Mouse (Mus musculus) midbrain, embryonic 11.5 days (tissue): Measurements from ENCODE around the gene Ccdc157. TPM values are rescaled to one million over a fixed set of nuclear protein-coding genes. Genes with fewer than 3 reads are reported as not detected.

ENCODE experiments used
- ATAC-seq: fragments of 200-750 bp; cut with Nextera tagmentation; 2 replicates; pipeline ENCODE4 v1.8.0; 2017; ENCODE audit warnings: moderate TSS enrichment, moderate library complexity; ENCODE audit not compliant: low FRiP score
- DNase-seq: peaks from one replicate; pipeline ENCODE4 v3.0.0; 2015; ENCODE audit warnings: low spot score; ENCODE audit errors: missing footprints
- H3K27ac ChIP-seq: fragments of 300-500 bp; sonication (generic); 2 replicates; pipeline ENCODE4 v1.5.1; 2014; ENCODE audit warnings: low read depth, low read length
- H3K27me3 ChIP-seq: fragments of 300-500 bp; sonication (generic); 2 replicates; pipeline ENCODE4 v1.6.1; 2014; ENCODE audit warnings: mild to moderate bottlenecking, low read length, moderate library complexity, mixed read lengths; ENCODE audit not compliant: control insufficient read depth, insufficient read depth
- H3K36me3 ChIP-seq: fragments of 300-500 bp; sonication (generic); 2 replicates; pipeline ENCODE4 v1.6.1; 2014; ENCODE audit warnings: mild to moderate bottlenecking, low read length, moderate library complexity, mixed read lengths; ENCODE audit not compliant: control insufficient read depth, insufficient read depth
- H3K4me1 ChIP-seq: fragments of 300-500 bp; sonication (generic); 2 replicates; pipeline ENCODE4 v1.6.1; 2014; ENCODE audit warnings: low read length; ENCODE audit not compliant: control insufficient read depth, insufficient read depth
- H3K4me2 ChIP-seq: fragments of 300-500 bp; sonication (generic); 2 replicates; pipeline ENCODE4 v1.6.1; 2014; ENCODE audit warnings: mild to moderate bottlenecking, moderate library complexity
- H3K4me3 ChIP-seq: fragments of 300-500 bp; sonication (generic); 2 replicates; pipeline ENCODE4 v1.5.1; 2014; ENCODE audit warnings: low read depth, low read length
- H3K9ac ChIP-seq: fragments of 300-500 bp; sonication (generic); 2 replicates; pipeline ENCODE4 v1.6.1; 2014; ENCODE audit warnings: low read length
- H3K9me3 ChIP-seq: fragments of 300-500 bp; sonication (generic); 2 replicates; pipeline ENCODE4 v1.6.1; 2016; ENCODE audit warnings: low read length; ENCODE audit not compliant: control insufficient read depth
- WGBS: fragments of 180-500 bp; shearing (Covaris S2); extraction: QIAGEN DNeasy Blood & Tissue Kit; methylation state at CpG from one replicate; pipeline ENCODE4 v1.1.7; 2014; 5-methylcytosine and 5-hydroxymethylcytosine counted together
- polyA plus RNA-seq: library from polyadenylated mRNA; unstranded; fragments of >200 nt; fragmentation: Nextera tagmentation; extraction: Ambion mirVana; gene quantifications from 2 replicates; pipeline ENCODE4 v1.2.1, GENCODE M21; 2014

Ccdc157 gene
- 2.5 and 3.1 TPM in 2 replicates for polyA plus RNA-seq

GRCm38 (mm10) chr11:4159808-4160708 is at the start of gene Ccdc157, which contains the start of gene Sf3a1:
Ccdc157 (minus strand) TSS chr11:4160293.
Sf3a1 (plus strand) TSS chr11:4160350.
- peak; percentile 99 for DNase-seq
- WGBS = 2% methylated on average over 53 of the region's 54 CpGs
- ATAC-seq = peak; percentile 98

DNA sequence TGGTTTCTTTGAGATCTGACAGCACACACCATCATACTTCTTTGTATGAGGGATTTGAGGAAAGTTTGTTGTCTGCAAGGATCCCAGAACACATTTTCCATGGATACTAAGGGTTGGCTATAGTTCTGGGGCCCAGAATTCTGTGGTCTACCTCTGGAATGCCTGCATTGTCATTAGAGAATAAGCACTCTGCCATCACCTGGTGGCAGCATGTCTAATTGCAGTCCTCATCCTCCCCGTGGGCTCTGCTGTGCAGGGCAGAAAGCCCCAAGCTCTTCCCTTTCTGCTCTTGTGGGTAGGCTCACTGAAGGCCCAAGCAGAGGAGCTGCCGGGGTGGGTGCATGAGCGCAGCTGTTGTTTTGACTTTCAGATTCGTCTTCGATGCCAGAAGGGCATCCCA is 49.5 kb upstream of the Ccdc157 start:
- no peak overlapping the region for H3K9ac ChIP-seq
- 83% methylated on average over 5 of the region's 5 CpGs for WGBS

More at GRCm38 (mm10) chr11:4159808-4160708, at the start of gene Ccdc157, which contains the start of gene Sf3a1:
- Histone ChIP-seq H3K4me2 (peak within 1 kb of the TSS; percentile 91), H3K9me3 (no peaks in the 10 kb centered on the region), H3K4me1 (peaks cover 17% of the 10 kb centered on the region), H3K9ac (peak within 1 kb of the TSS; percentile 66), H3K4me3 (peak within 1 kb of the TSS; percentile 51), H3K27me3 (no peaks in the 10 kb centered on the region), H3K36me3 (peaks cover 24% of the 10 kb centered on the region), H3K27ac (peak within 1 kb of the TSS; percentile 7; the same call in 1 of the 2 replicates)

DNA sequence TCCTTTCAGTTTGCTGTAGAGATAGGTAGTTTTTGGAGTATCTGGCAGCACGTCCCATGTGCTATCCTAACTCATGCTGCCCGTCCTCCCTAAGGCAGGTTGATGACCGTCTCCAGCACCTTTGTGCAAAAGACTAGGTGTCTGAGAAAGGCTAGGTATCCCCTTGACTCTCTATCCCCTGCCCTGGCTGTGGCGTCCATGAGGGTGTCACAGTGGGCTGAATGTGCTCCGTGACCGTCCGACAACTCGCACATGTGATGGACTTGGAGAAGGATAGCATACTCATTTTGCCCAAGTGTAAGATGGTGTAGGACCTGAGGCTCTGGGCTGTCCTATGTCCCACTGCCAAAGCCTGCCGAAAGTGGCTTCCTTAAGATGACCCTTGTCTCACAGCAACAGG is 47.6 kb upstream of the Ccdc157 start:
- DNase-seq (no peak), ATAC-seq (no peak)
- no peak overlapping the region for H3K4me3 ChIP-seq
- no peaks in the 10 kb centered on the region for H3K27me3 ChIP-seq
- no peaks in the 10 kb centered on the region for H3K9me3 ChIP-seq
- no peak overlapping the region for H3K4me2 ChIP-seq
- H3K36me3 ChIP-seq = 0 out of 2 replicates have a peak, but pooled peaks cover 2% of the 10 kb centered on the region
- WGBS = 92% methylated on average over 9 of the region's 9 CpGs
- no peak overlapping the region for H3K27ac ChIP-seq
- no peaks in the 10 kb centered on the region for H3K4me1 ChIP-seq
- H3K9ac ChIP-seq = no peak overlapping the region

More for the DNA sequence above, 49.5 kb upstream of the Ccdc157 start:
- H3K4me3 ChIP-seq = no peak overlapping the region
- no peak overlapping the region for H3K27ac ChIP-seq
- no peaks in the 10 kb centered on the region for H3K27me3 ChIP-seq
- ATAC-seq = no peak
- H3K4me2 ChIP-seq = no peak overlapping the region
- no peaks in the 10 kb centered on the region for H3K9me3 ChIP-seq
- 0 out of 2 replicates have a peak, but pooled peaks cover 2% of the 10 kb centered on the region for H3K36me3 ChIP-seq
- DNase-seq = no peak
- no peaks in the 10 kb centered on the region for H3K4me1 ChIP-seq

GRCm38 (mm10) chr11:4206563-4206962 is 46.5 kb upstream of the Ccdc157 start:
- no peak overlapping the region for H3K27ac ChIP-seq
- no peaks in the 10 kb centered on the region for H3K9me3 ChIP-seq
- no peaks in the 10 kb centered on the region for H3K4me1 ChIP-seq
- 83% methylated on average over 6 of the region's 6 CpGs for WGBS
- no peak for DNase-seq
- ATAC-seq = no peak
- no peak overlapping the region for H3K4me3 ChIP-seq
- no peaks in the 10 kb centered on the region for H3K27me3 ChIP-seq
- H3K36me3 ChIP-seq = 0 out of 2 replicates have a peak, but pooled peaks cover 2% of the 10 kb centered on the region
- no peak overlapping the region for H3K9ac ChIP-seq
- no peak overlapping the region for H3K4me2 ChIP-seq

DNA sequence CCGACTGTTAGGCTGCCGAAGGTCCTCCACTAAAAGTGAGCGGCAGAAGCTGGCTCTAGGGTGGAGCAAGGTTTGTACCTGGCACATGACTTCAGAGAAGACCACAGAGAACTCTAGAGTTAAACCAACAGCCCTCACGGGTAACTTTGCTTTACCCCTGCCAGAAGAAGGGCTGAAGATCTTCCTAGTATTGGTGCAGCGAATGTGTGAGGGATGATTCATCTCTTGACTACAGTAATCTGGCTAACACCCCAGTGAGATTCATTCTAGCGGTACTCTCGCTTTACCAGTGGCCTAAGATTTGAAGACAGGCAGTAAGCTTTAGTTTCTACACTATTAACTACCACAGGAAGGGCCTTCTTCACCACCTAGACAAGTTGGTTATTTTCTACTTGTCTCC is 45.9 kb upstream of the Ccdc157 start:
- no peak for DNase-seq
- WGBS = 89% methylated on average over 7 of the region's 7 CpGs
- H3K36me3 ChIP-seq = 0 out of 2 replicates have a peak, but pooled peaks cover 2% of the 10 kb centered on the region

DNA sequence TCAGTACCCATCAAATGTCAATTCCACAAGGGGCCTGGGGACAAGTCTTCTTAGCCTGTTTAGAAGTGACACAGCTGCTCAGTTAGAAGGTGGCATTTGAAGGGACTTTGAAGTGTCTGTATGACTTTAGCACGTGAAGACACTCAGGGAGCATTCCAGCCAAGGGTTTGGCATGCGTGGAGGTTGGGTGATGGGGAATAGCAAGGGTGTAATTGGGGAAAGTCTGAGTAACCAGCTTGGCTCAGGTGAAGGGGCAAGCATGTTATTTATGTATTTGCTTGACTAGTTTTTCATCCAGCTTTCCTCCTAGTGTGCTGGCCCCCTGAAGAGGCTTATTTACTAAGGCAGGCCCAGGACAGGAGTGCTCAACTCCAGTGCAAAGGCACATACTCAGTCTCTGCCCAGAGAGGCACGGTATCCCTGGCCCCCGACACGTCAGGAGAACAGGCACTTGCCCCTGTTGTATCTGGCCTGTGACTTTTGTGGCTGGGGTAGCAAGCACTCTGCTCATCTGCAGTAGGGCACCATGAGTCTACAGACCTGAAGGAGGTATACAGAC is 45.1 kb upstream of the Ccdc157 start:
- no peaks in the 10 kb centered on the region for H3K27me3 ChIP-seq
- no peak overlapping the region for H3K27ac ChIP-seq
- no peak for DNase-seq
- 84% methylated on average over 5 of the region's 5 CpGs for WGBS
- H3K4me3 ChIP-seq = no peak overlapping the region
- no peak for ATAC-seq
- no peak overlapping the region for H3K9ac ChIP-seq
- 0 out of 2 replicates have a peak, but pooled peaks cover 2% of the 10 kb centered on the region for H3K36me3 ChIP-seq
- H3K4me2 ChIP-seq = no peak overlapping the region
- H3K9me3 ChIP-seq = no peaks in the 10 kb centered on the region
- H3K4me1 ChIP-seq = no peaks in the 10 kb centered on the region

More for the DNA sequence above, 45.9 kb upstream of the Ccdc157 start:
- no peak overlapping the region for H3K27ac ChIP-seq
- no peaks in the 10 kb centered on the region for H3K4me1 ChIP-seq
- no peak overlapping the region for H3K4me3 ChIP-seq
- ATAC-seq = no peak
- no peaks in the 10 kb centered on the region for H3K27me3 ChIP-seq
- no peak overlapping the region for H3K9ac ChIP-seq
- no peak overlapping the region for H3K4me2 ChIP-seq
- no peaks in the 10 kb centered on the region for H3K9me3 ChIP-seq

- Histone ChIP-seq H3K4me2 (no peak overlapping the region), H3K9ac (no peak overlapping the region), H3K36me3 (0 out of 2 replicates have a peak, but pooled peaks cover 2% of the 10 kb centered on the region), H3K4me3 (no peak overlapping the region), H3K27me3 (no peaks in the 10 kb centered on the region), H3K27ac (no peak overlapping the region), H3K9me3 (no peaks in the 10 kb centered on the region), H3K4me1 (no peaks in the 10 kb centered on the region)
- DNase-seq (no peak), ATAC-seq (no peak)
- 53% methylated on average over 2 of the region's 2 CpGs for WGBS
Observed at GRCm38 (mm10) chr11:4203705-4204074, 43.6 kb upstream of the Ccdc157 start.

- Histone ChIP-seq H3K9me3 (no peaks in the 10 kb centered on the region), H3K4me2 (no peak overlapping the region), H3K4me3 (no peak overlapping the region), H3K36me3 (0 out of 2 replicates have a peak, but pooled peaks cover 2% of the 10 kb centered on the region), H3K9ac (no peak overlapping the region), H3K4me1 (no peaks in the 10 kb centered on the region), H3K27ac (no peak overlapping the region), H3K27me3 (no peaks in the 10 kb centered on the region)
- ATAC-seq (no peak), DNase-seq (no peak)
- WGBS = 87% methylated on average over 12 of the region's 12 CpGs
Observed at GRCm38 (mm10) chr11:4202995-4203704, 43.1 kb upstream of the Ccdc157 start.
